Mouse (Mus musculus) gastrocnemius, adult 2 months (tissue): Measurements from ENCODE around the gene Ifnk. TPM values are rescaled to one million over a fixed set of nuclear protein-coding genes. Genes with fewer than 3 reads are reported as not detected.

Experiments used
- DNase-seq: peaks from one replicate; pipeline ENCODE4 v3.0.0; 2022
- H3K27ac ChIP-seq: fragments of 200-600 bp; 2 replicates; pipeline ENCODE4 v1.8.1; 2022; ENCODE audit warnings: mild to moderate bottlenecking
- H3K4me3 ChIP-seq: fragments of 200-600 bp; 2 replicates; pipeline ENCODE4 v1.8.1; 2022; ENCODE audit warnings: mild to moderate bottlenecking, moderate library complexity
- CTCF ChIP-seq: fragments of 200-600 bp; IDR thresholded peaks from 2 replicates; pipeline ENCODE4 v1.8.1; 2022; ENCODE audit warnings: antibody characterized with exemption, mild to moderate bottlenecking, moderate library complexity
- intact Hi-C: fragments of 180-260 bp; cut with DNase I; formaldehyde crosslinking; loops from one replicate; pipeline ENCODE4 v1.15.1; 2025
- long read RNA-seq, 2 experiments: library from polyadenylated mRNA; stranded (forward); transcript quantifications; one replicate each; pipeline ENCODE4 v2.0.0; 2021
- total RNA-seq, 2 experiments: library from RNA; stranded (reverse); gene quantifications; 2 replicates each; pipeline ENCODE4 v1.2.3; 2021

The Ifnk gene
- total RNA-seq: not detected
- long read RNA-seq, experiment 1: 0 reads
- long read RNA-seq, experiment 2: 0 reads

GRCm38 (mm10) chr4:35151756-35152155, at the start of gene Ifnk:
Gene Ifnk, plus strand, starts transcription at chr4:35152056.
- DNase-seq: no peak
- Histone ChIP-seq H3K4me3 (no peak within 1 kb of the TSS), H3K27ac (no peak within 1 kb of the TSS)
- intact Hi-C loops: no loop called here
- TF ChIP-seq CTCF: no peak

- Histone ChIP-seq H3K4me3 (no peak overlapping the region), H3K27ac (no peak overlapping the region)
- no peak for DNase-seq
- TF ChIP-seq CTCF: no peak
- intact Hi-C loops: no loop called here
Measured at GRCm38 (mm10) chr4:35105115-35105773, 46.6 kb upstream of the Ifnk start.

GRCm38 (mm10) chr4:35112452-35112851, 39.4 kb upstream of the Ifnk start:
- intact Hi-C loops: no loop called here
- H3K27ac ChIP-seq: no peak overlapping the region
- DNase-seq: no peak

DNA sequence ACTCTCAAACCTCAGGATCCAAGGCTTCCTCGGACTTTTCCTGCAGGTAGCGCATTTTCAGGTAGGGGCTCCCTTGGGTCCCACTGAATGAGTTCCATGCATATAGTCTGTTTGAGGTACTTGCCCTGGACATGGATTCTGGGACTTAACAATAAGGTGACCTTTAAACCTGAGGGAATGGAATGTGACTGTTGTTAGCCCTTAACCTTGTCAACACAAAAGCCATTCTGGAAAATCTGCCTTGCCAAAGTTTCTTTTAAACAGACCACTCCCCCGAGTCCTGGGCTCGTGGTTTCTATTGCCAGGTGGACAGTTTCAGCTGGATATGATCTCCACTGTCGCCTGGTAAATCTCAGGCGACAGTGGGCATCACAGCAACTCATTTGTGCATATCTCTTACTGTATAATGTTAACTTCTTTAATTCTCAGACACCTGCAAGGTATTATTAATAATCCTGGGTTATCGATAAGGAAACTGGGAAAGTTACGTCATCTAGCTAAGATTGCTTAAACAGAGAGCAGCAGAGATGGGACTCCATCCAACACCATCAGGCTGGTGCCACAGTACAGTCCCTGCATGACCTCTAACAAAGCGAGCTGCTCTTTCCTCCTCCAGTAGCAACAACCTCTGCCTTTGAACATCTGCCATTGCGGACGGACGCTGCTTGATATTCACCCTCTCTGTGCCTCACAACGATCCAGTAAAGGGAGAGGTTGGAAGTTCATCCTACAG, 38.2 kb upstream of the Ifnk start:
- DNase-seq: no peak
- TF ChIP-seq CTCF: no peak

More at GRCm38 (mm10) chr4:35112452-35112851, 39.4 kb upstream of the Ifnk start:
- no peak for TF ChIP-seq CTCF
- no peak overlapping the region for H3K4me3 ChIP-seq

GRCm38 (mm10) chr4:35114950-35115349, 36.9 kb upstream of the Ifnk start:
- Histone ChIP-seq H3K27ac (no peak overlapping the region), H3K4me3 (no peak overlapping the region)
- intact Hi-C loops: no loop called here
- no peak for TF ChIP-seq CTCF
- DNase-seq: no peak

More for the DNA sequence above, 38.2 kb upstream of the Ifnk start:
- intact Hi-C loops: no loop called here
- Histone ChIP-seq H3K4me3 (no peak overlapping the region), H3K27ac (no peak overlapping the region)

DNA sequence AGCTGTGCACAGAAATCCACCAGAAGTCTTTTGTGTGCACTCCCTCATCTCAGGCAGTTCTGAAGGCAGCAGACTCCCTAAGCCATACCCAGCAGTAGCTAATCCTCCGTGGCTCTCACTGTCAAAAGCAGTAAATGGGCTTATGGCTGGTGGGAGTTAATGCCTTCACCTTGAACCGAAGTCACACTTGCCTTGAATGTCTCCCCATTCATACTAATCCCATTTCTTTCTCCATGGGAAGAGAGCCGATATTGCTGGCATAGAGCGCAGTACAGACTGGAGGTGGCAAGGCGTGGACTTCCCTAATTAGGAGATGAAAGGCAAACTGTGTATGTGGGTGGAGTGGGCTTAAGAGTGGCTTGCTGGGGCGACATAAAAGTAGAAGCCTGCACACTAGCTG, 35.9 kb upstream of the Ifnk start:
- intact Hi-C loops: no loop called here
- DNase-seq: no peak
- TF ChIP-seq CTCF: no peak
- Histone ChIP-seq H3K4me3 (no peak overlapping the region), H3K27ac (no peak overlapping the region)

GRCm38 (mm10) chr4:35117144-35117543, 34.7 kb upstream of the Ifnk start:
- Histone ChIP-seq H3K4me3 (no peak overlapping the region), H3K27ac (no peak overlapping the region)
- no peak for TF ChIP-seq CTCF
- intact Hi-C loops: no loop called here
- DNase-seq: no peak

- TF ChIP-seq CTCF: no peak
- Histone ChIP-seq H3K27ac (no peak overlapping the region), H3K4me3 (no peak overlapping the region)
- intact Hi-C loops: no loop called here
- DNase-seq: no peak
Measured at GRCm38 (mm10) chr4:35118851-35119250, 33.0 kb upstream of the Ifnk start.

GRCm38 (mm10) chr4:35120159-35120558, 31.7 kb upstream of the Ifnk start:
- TF ChIP-seq CTCF: no peak
- H3K4me3 ChIP-seq: no peak overlapping the region
- intact Hi-C loops: no loop called here
- no peak overlapping the region for H3K27ac ChIP-seq
- no peak for DNase-seq

DNA sequence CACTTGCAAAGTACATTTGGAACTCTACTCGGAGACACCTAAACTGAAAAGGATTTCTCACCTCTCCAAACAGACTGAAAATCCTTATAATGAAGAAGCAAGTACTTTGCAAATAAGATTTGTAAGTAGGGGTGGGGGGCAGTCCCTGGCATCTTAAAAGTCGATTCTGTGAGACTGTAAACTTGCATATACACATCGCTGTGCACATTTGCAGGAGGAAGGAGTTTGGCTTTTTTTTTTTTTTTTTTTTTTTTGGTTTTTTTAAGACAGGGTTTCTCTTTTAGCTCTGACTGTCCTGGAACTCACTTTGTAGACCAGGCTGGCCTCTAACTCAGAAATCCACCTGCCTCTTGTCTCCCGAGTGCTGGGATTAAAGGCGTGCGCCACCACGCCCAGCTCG, 31.3 kb upstream of the Ifnk start:
- Histone ChIP-seq H3K27ac (no peak overlapping the region), H3K4me3 (no peak overlapping the region)
- DNase-seq: no peak
- intact Hi-C loops: no loop called here
- TF ChIP-seq CTCF: no peak

DNA sequence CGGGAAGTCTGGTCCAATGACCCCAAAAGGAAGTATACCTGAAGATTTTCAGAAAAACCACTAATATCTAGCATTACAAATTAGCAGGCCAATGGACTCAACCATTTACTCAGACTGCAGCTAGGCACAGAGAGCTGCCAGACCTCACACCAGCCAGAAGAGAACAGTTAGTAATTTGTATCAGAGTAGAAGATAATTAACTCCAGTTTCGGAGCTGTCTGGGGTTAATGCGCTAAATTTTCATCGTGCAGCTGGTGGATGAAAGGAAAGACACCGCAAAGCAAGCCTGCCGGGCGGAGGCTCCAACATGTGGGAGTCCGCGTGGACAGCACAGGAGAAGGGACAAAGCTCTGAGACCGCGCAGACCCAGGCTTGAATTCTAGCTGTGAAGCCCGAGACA, 30.8 kb upstream of the Ifnk start:
- intact Hi-C loops: no loop called here
- H3K4me3 ChIP-seq: no peak overlapping the region
- no peak overlapping the region for H3K27ac ChIP-seq
- DNase-seq: no peak
- TF ChIP-seq CTCF: no peak

GRCm38 (mm10) chr4:35123087-35123486, 28.8 kb upstream of the Ifnk start:
- no peak for DNase-seq
- Histone ChIP-seq H3K4me3 (no peak overlapping the region), H3K27ac (no peak overlapping the region)
- no peak for TF ChIP-seq CTCF
- intact Hi-C loops: no loop called here

- Histone ChIP-seq H3K4me3 (no peak overlapping the region), H3K27ac (no peak overlapping the region)
- intact Hi-C loops: no loop called here
- DNase-seq: no peak
- no peak for TF ChIP-seq CTCF
Measured at GRCm38 (mm10) chr4:35124027-35124426, 27.8 kb upstream of the Ifnk start.

GRCm38 (mm10) chr4:35125299-35125777, 26.5 kb upstream of the Ifnk start:
- no peak overlapping the region for H3K4me3 ChIP-seq
- no peak overlapping the region for H3K27ac ChIP-seq
- intact Hi-C loops: no loop called here
- no peak for DNase-seq
- no peak for TF ChIP-seq CTCF
